8 mouse cellular contexts compared by ENCODE assay signal in the genomic region with DNA sequence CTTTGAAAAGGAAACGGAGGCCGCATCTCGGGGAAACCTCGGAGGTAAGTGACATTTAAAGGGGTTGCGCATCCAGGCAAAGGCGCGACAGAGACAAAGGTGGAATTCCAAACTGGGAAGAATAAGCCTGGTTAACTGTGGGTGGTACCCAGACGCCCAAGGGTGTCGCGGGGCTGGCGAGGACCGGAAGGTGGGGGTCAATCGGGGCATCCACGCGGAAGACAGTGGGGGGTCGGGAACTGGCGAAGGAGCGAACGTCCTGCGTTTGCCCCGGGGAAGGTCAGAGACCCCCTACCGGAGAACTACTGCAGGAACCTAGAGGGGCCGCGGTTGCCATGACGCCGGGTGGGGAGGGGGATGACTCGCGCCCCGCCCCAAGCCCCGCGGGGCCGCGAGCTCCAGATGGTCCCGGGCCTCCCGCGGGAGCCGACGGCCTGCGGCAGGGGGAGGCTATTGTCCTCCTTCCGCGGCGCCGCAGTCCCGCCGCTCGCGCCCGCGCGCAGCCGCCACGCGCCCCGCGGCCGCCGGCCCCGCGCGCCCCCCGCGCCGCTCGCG. TPM values are rescaled to one million over a fixed set of nuclear protein-coding genes. Genes with fewer than 3 reads are reported as not detected.
A peak's percentile ranks its signal among the peaks of the same experiment; 100 is the strongest.
DNase-seq lines count a peak whose midpoint lies in the region; ATAC-seq lines count a peak whose summit lies in the region.

No protein-coding gene starts in this region.

- H3K4me1 ChIP-seq in intestine, embryonic 16.5 days (ENCODE audit: control insufficient read depth, insufficient read depth, low read length), result peaks cover 6% of the 10 kb centered on the region; the same call in 1 of the 2 replicates
- H3K4me1 ChIP-seq in neural tube, embryonic 15.5 days, result peaks cover 35% of the 10 kb centered on the region

- no peaks in the 10 kb centered on the region for H3K36me3 ChIP-seq in intestine, embryonic 16.5 days (ENCODE audit: control insufficient read depth, insufficient read depth, low read length)
- H3K36me3 ChIP-seq in neural tube, embryonic 15.5 days, result no peaks in the 10 kb centered on the region

- DNase-seq in cerebellum, adult 9-10 months, result no peak
- peak; percentile 58 for DNase-seq in right cerebral cortex, postnatal 4 days
- DNase-seq in right cerebral cortex, postnatal 14 days, result no peak
- no peak for DNase-seq in adrenal gland, postnatal 36 days
- no peak for DNase-seq in left cerebral cortex, adult 8-10 months (ENCODE audit: low spot score in 2 of 2)

- peak overlapping the region; percentile 49 for H3K4me3 ChIP-seq in intestine, embryonic 16.5 days (ENCODE audit: low read length)
- H3K4me3 ChIP-seq in neural tube, embryonic 15.5 days (replicated peaks), result peak overlapping the region; percentile 68

- WGBS in intestine, embryonic 16.5 days, result 2% methylated on average over 58 of the region's 65 CpGs
- WGBS in neural tube, embryonic 15.5 days, result 0% methylated on average over 29 of the region's 65 CpGs

- ATAC-seq in cerebellum, adult (ENCODE audit: insufficient number of reproducible peaks, low FRiP score, low TSS enrichment), result peak; percentile 43; the same call in 1 of the 2 replicates
- ATAC-seq in intestine, embryonic 16.5 days, result peak; percentile 28; the same call in 1 of the 2 replicates
- peak; percentile 80 for ATAC-seq in neural tube, embryonic 15.5 days (ENCODE audit: low FRiP score)

- H3K9me3 ChIP-seq in intestine, embryonic 16.5 days (ENCODE audit: control insufficient read depth, low read length), result no peaks in the 10 kb centered on the region
- H3K9me3 ChIP-seq in neural tube, embryonic 15.5 days (replicated peaks), result no peaks in the 10 kb centered on the region

- peak overlapping the region; percentile 45 for H3K9ac ChIP-seq in intestine, embryonic 16.5 days (ENCODE audit: low read depth, low read length)
- peak overlapping the region; percentile 81 for H3K9ac ChIP-seq in neural tube, embryonic 15.5 days (replicated peaks)

- peak overlapping the region; percentile 86 for H3K4me2 ChIP-seq in intestine, embryonic 16.5 days (ENCODE audit: low read depth, low read length)
- peak overlapping the region; percentile 85 for H3K4me2 ChIP-seq in neural tube, embryonic 15.5 days

- peaks cover 43% of the 10 kb centered on the region for H3K27me3 ChIP-seq in intestine, embryonic 16.5 days (replicated peaks; ENCODE audit: control insufficient read depth, insufficient read depth, low read length)
- H3K27me3 ChIP-seq in neural tube, embryonic 15.5 days (replicated peaks), result no peaks in the 10 kb centered on the region

- no peak overlapping the region for H3K27ac ChIP-seq in intestine, embryonic 16.5 days (ENCODE audit: low read length)
- H3K27ac ChIP-seq in neural tube, embryonic 15.5 days (replicated peaks), result peak overlapping the region; percentile 97

RNA-seq across cellular contexts. Expression of a gene that starts 0.7 kb away (rescaled TPM):
- polyA plus RNA-seq in intestine, embryonic 16.5 days (2015; fragmentation: Nextera tagmentation; extraction: Ambion mirVana), result 0.77 and 0.88 TPM in 2 replicates
- polyA plus RNA-seq in neural tube, embryonic 15.5 days (2015; fragmentation: Nextera tagmentation; extraction: Ambion mirVana), result 19.0 and 25.6 TPM in 2 replicates
- under 1 TPM; 0.49 to 0.53 TPM for total RNA-seq in adrenal gland, postnatal 36 days (2021)
- 100 to 1,000 TPM; 453 to 534 (median 492) TPM for total RNA-seq in left cerebral cortex, adult 8-10 months (2022)

RNA-seq across cellular contexts. Expression of a gene that starts 13.2 kb away (rescaled TPM):
- 1.1 and 2.1 TPM in 2 replicates for polyA plus RNA-seq in intestine, embryonic 16.5 days (2015; fragmentation: Nextera tagmentation; extraction: Ambion mirVana)
- 7.2 and 7.7 TPM in 2 replicates for polyA plus RNA-seq in neural tube, embryonic 15.5 days (2015; fragmentation: Nextera tagmentation; extraction: Ambion mirVana)
- total RNA-seq in adrenal gland, postnatal 36 days (2021), result under 1 TPM in 1 of 2 experiments, not detected in 1; 0.13 TPM
- total RNA-seq in left cerebral cortex, adult 8-10 months (2022), result 1 to 10 TPM; 1.4 to 4.5 (median 2.2) TPM

RNA-seq across cellular contexts. Expression of a gene that starts 44.6 kb away (rescaled TPM):
- polyA plus RNA-seq in intestine, embryonic 16.5 days (2015; fragmentation: Nextera tagmentation; extraction: Ambion mirVana), result 38.5 and 41.6 TPM in 2 replicates
- polyA plus RNA-seq in neural tube, embryonic 15.5 days (2015; fragmentation: Nextera tagmentation; extraction: Ambion mirVana), result 119 and 132 TPM in 2 replicates
- 10 to 100 TPM; 16.4 to 17.1 TPM for total RNA-seq in adrenal gland, postnatal 36 days (2021)
- 10 to 100 TPM; 15.0 to 17.9 (median 16.4) TPM for total RNA-seq in left cerebral cortex, adult 8-10 months (2022)

Comparison
In these comparisons a context has a peak if more than half of its experiments do, and no peak if none do; other contexts are left out.
1. ATAC-seq: peak in every context shown above with its lines; median percentile 80 in neural tube, embryonic 15.5 days; 43 in cerebellum, adult; 28 in intestine, embryonic 16.5 days.
2. RNA of a gene that starts 0.7 kb away (total RNA-seq): 453 to 534 TPM in left cerebral cortex, adult 8-10 months; 0.49 to 0.53 TPM in adrenal gland, postnatal 36 days; every median in the first group is over 100 times any median in the second.